ENCODE assay signal across 19 mouse cellular contexts in the genomic region with DNA sequence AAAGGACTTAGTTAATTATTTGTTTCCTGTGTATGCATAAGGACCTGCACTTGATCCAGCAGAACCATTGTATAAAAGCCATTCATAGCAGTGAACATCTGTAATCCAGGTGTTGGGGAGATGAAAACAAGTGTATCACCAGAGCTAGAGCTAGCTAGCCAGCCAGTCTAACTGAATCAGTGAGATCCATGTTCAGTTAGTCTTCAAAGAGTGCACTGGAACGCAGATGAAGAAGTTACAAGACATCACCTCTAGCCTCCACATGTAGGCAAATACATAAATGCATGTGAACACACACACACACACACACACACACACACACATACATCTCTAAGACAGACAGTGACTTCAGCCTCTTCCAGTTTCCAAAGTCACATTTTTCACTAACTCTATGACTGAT.
DNase-seq lines count a peak whose midpoint lies in the region; ATAC-seq lines count a peak whose summit lies in the region.
"Had no signal": no experiment of that assay in that cellular context is flagged by ENCODE, and none has a peak within 500 bp of the region (broad histone marks: within the 10 kb centered on the region; RNA-seq: fewer than 3 reads in every experiment).

No protein-coding gene starts in this region.

- H3K9ac ChIP-seq in midbrain, embryonic 11.5 days (ENCODE audit: low read length), result no peak overlapping the region
- no peak overlapping the region for H3K9ac ChIP-seq in midbrain, embryonic 14.5 days (replicated peaks; ENCODE audit: low read length)

- no peaks in the 10 kb centered on the region for H3K36me3 ChIP-seq in heart, embryonic 10.5 days
- H3K36me3 ChIP-seq in midbrain, embryonic 11.5 days (ENCODE audit: control insufficient read depth, insufficient read depth, low read length), result no peaks in the 10 kb centered on the region
- H3K36me3 ChIP-seq in midbrain, embryonic 14.5 days (ENCODE audit: control insufficient read depth, insufficient read depth, low read length), result no peaks in the 10 kb centered on the region
- H3K36me3 ChIP-seq: G1E had no signal

- no peak overlapping the region for H3K4me2 ChIP-seq in midbrain, embryonic 11.5 days
- H3K4me2 ChIP-seq in midbrain, embryonic 14.5 days (ENCODE audit: low read length), result no peak overlapping the region

- no peaks in the 10 kb centered on the region for H3K27me3 ChIP-seq in heart, embryonic 10.5 days (ENCODE audit: insufficient read depth, poor library complexity, severe bottlenecking)
- H3K27me3 ChIP-seq in midbrain, embryonic 11.5 days (ENCODE audit: control insufficient read depth, insufficient read depth, low read length), result no peaks in the 10 kb centered on the region
- H3K27me3 ChIP-seq in midbrain, embryonic 14.5 days (ENCODE audit: control insufficient read depth, insufficient read depth, low read length), result no peaks in the 10 kb centered on the region
- H3K27me3 ChIP-seq: CH12.LX, Patski had no signal

- DNase-seq in heart, adult 11 months, result peak; percentile 54
- DNase-seq in heart, embryonic 10.5 days (ENCODE audit: low spot score), result no peak
- peak; percentile 53 for DNase-seq in midbrain, embryonic 11.5 days (ENCODE audit: low spot score, missing footprints)
- DNase-seq in midbrain, embryonic 14.5 days, result no peak
- DNase-seq: adrenal gland, adult 2 months; adrenal gland, adult 8-10 months; adrenal gland, postnatal 10 days; adrenal gland, postnatal 14 days; adrenal gland, postnatal 25 days; adrenal gland, postnatal 36 days; B cell, adult 2 months; cerebellum, adult 11 months; cerebellum, adult 11-12 months; cerebellum, adult 18-20 months had no signal

- no peaks in the 10 kb centered on the region for H3K9me3 ChIP-seq in heart, embryonic 10.5 days
- H3K9me3 ChIP-seq in midbrain, embryonic 11.5 days (ENCODE audit: control insufficient read depth, low read length), result no peaks in the 10 kb centered on the region
- H3K9me3 ChIP-seq in midbrain, embryonic 14.5 days (ENCODE audit: control insufficient read depth, low read length), result no peaks in the 10 kb centered on the region
- H3K9me3 ChIP-seq: G1E had no signal

- WGBS in heart, embryonic 10.5 days, result 92% methylated on average over 1 of the region's 1 CpGs
- WGBS in midbrain, embryonic 11.5 days, result 96% methylated on average over 1 of the region's 1 CpGs
- WGBS in midbrain, embryonic 14.5 days, result 97% methylated on average over 1 of the region's 1 CpGs

- H3K4me1 ChIP-seq in heart, embryonic 10.5 days, result no peaks in the 10 kb centered on the region
- H3K4me1 ChIP-seq in midbrain, embryonic 11.5 days (ENCODE audit: control insufficient read depth, insufficient read depth, low read length), result no peaks in the 10 kb centered on the region
- H3K4me1 ChIP-seq in midbrain, embryonic 14.5 days (ENCODE audit: control insufficient read depth, insufficient read depth, low read length), result no peaks in the 10 kb centered on the region

- no peak overlapping the region for H3K27ac ChIP-seq in heart, embryonic 10.5 days
- H3K27ac ChIP-seq in midbrain, embryonic 11.5 days (ENCODE audit: low read depth, low read length), result no peak overlapping the region
- no peak overlapping the region for H3K27ac ChIP-seq in midbrain, embryonic 14.5 days (replicated peaks; ENCODE audit: low read depth, low read length)

- no peak overlapping the region for H3K4me3 ChIP-seq in heart, embryonic 10.5 days
- no peak overlapping the region for H3K4me3 ChIP-seq in midbrain, embryonic 11.5 days (ENCODE audit: low read depth, low read length)
- H3K4me3 ChIP-seq in midbrain, embryonic 14.5 days (replicated peaks; ENCODE audit: low read depth, low read length), result no peak overlapping the region

- no peak for ATAC-seq in midbrain, embryonic 11.5 days (ENCODE audit: low FRiP score)
- ATAC-seq in midbrain, embryonic 14.5 days (ENCODE audit: low FRiP score, low TSS enrichment), result no peak
- ATAC-seq: activated CD4-positive, CD25-positive, alpha-beta regulatory T cell, adult 4 months; CD4-positive, CD25-positive, alpha-beta regulatory T cell, adult 4 months; Patski had no signal

Comparison
In these comparisons a context has a peak if more than half of its experiments do, and no peak if none do; other contexts are left out.
1. DNase-seq: peak in heart, adult 11 months (single experiment) and midbrain, embryonic 11.5 days (single experiment); none in heart, embryonic 10.5 days (single experiment) and midbrain, embryonic 14.5 days (single experiment).